Mouse (Mus musculus) liver, embryonic 11.5 days (tissue): ENCODE data around the gene Cnksr2. TPM values are rescaled to one million over a fixed set of nuclear protein-coding genes. Genes with fewer than 3 reads are reported as not detected.

ENCODE experiments used
- ATAC-seq: fragments of 200-750 bp; cut with Nextera tagmentation; replicated peaks from 2 replicates; pipeline ENCODE4 v1.8.0; 2017; ENCODE audit warnings: moderate number of reproducible peaks, mild to moderate bottlenecking, moderate TSS enrichment, moderate library complexity; ENCODE audit not compliant: low FRiP score
- DNase-seq: peaks from one replicate; pipeline ENCODE4 v3.0.0-alpha.2; 2017; ENCODE audit warnings: low spot score
- H3K27ac ChIP-seq: fragments of 300-500 bp; sonication (generic); 2 replicates; pipeline ENCODE4 v1.5.1; 2014; ENCODE audit warnings: mild to moderate bottlenecking, low read depth, low read length, control low read depth
- H3K27me3 ChIP-seq: fragments of 300-500 bp; sonication (generic); replicated peaks from 2 replicates; pipeline ENCODE4 v1.6.1; 2014; ENCODE audit warnings: low read length, mixed read lengths; ENCODE audit not compliant: control insufficient read depth, insufficient read depth
- H3K36me3 ChIP-seq: fragments of 300-500 bp; sonication (generic); 2 replicates; pipeline ENCODE4 v1.6.1; 2014; ENCODE audit warnings: mild to moderate bottlenecking, low read length, moderate library complexity, mixed read lengths; ENCODE audit not compliant: control insufficient read depth, insufficient read depth
- H3K4me1 ChIP-seq: fragments of 300-500 bp; sonication (generic); replicated peaks from 2 replicates; pipeline ENCODE4 v1.6.1; 2014; ENCODE audit warnings: low read length, mixed read lengths; ENCODE audit not compliant: control insufficient read depth, insufficient read depth
- H3K4me2 ChIP-seq: fragments of 300-500 bp; sonication (generic); 2 replicates; pipeline ENCODE4 v1.6.1; 2014; ENCODE audit warnings: mild to moderate bottlenecking, control low read depth, moderate library complexity
- H3K4me3 ChIP-seq: fragments of 300-500 bp; sonication (generic); 2 replicates; pipeline ENCODE4 v1.5.1; 2014; ENCODE audit warnings: low read depth, low read length, control low read depth
- H3K9ac ChIP-seq: fragments of 300-500 bp; sonication (generic); 2 replicates; pipeline ENCODE4 v1.6.1; 2014; ENCODE audit warnings: low read depth, low read length, control low read depth
- H3K9me3 ChIP-seq: fragments of 300-500 bp; sonication (generic); 2 replicates; pipeline ENCODE4 v1.6.1; 2016; ENCODE audit warnings: low read length, inconsistent platforms, mixed read lengths; ENCODE audit not compliant: control insufficient read depth
- WGBS: fragments of 180-500 bp; shearing (Covaris S2); extraction: QIAGEN DNeasy Blood & Tissue Kit; methylation state at CpG from one replicate; pipeline ENCODE4 v1.1.7; 2014; 5-methylcytosine and 5-hydroxymethylcytosine counted together
- polyA plus RNA-seq: library from polyadenylated mRNA; unstranded; fragments of >200 nt; fragmentation: Nextera tagmentation; extraction: Ambion mirVana; gene quantifications from 2 replicates; pipeline ENCODE4 v1.2.1, GENCODE M21; 2014

The Cnksr2 gene
- polyA plus RNA-seq, 1 experiment from 2014 or later, result 0.90 TPM

- Histone ChIP-seq H3K4me3 (no peak overlapping the region), H3K4me2 (no peak overlapping the region), H3K9ac (no peak overlapping the region), H3K36me3 (no peaks in the 10 kb centered on the region), H3K27me3 (no peaks in the 10 kb centered on the region), H3K27ac (no peak overlapping the region), H3K4me1 (no peaks in the 10 kb centered on the region), H3K9me3 (no peaks in the 10 kb centered on the region)
- WGBS, result 71% methylated on average over 3 of the region's 3 CpGs
- no peak for ATAC-seq
- no peak for DNase-seq
Observed at GRCm38 (mm10) chrX:157920093-157920492, 123.0 kb downstream of the Cnksr2 start.

DNA sequence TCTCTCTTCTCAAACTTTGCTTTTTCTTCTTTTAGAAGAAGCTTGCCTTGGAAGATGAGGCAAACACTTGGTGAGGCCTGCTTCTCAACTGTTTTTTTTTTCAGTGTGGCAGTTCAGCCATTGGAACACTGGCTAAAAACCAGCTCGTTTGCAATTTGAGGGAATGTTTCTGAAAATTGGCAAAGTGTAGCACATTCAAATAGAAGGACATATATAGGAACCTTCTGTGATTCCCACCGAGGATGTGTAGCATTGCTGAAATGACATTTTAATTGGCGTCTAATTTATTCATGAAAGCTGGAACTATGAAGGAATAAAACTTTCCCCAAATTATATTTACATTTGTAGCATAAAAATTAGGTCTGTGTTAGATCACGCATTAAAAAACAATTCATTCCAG is 213.1 kb downstream of the Cnksr2 start:
- Histone ChIP-seq H3K4me1 (no peaks in the 10 kb centered on the region), H3K27me3 (no peaks in the 10 kb centered on the region), H3K9me3 (no peaks in the 10 kb centered on the region), H3K4me3 (no peak overlapping the region), H3K36me3 (no peaks in the 10 kb centered on the region), H3K4me2 (no peak overlapping the region), H3K9ac (no peak overlapping the region), H3K27ac (no peak overlapping the region)
- no peak for DNase-seq
- no peak for ATAC-seq
- 73% methylated on average over 4 of the region's 4 CpGs for WGBS

DNA sequence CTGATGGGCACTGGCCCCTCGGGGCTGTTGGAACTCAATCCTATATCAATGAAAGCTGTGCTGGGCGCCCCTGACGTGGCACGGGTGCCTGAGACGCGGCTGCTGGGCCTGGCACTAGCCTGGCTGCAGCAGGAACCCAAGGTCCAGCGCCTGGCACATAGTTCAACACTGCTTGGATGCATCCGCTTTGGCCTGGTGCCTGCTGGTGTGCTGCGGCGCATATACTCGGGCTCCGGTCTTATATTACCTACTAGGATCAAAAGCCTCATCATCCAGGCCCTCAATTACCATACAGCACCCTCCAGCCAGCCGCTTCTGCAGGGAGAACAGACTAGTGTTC is 224.2 kb downstream of the Cnksr2 start:
- Histone ChIP-seq H3K4me1 (no peaks in the 10 kb centered on the region), H3K4me3 (no peak overlapping the region), H3K27me3 (peaks cover 8% of the 10 kb centered on the region), H3K27ac (no peak overlapping the region), H3K9me3 (no peaks in the 10 kb centered on the region), H3K9ac (no peak overlapping the region), H3K36me3 (no peaks in the 10 kb centered on the region), H3K4me2 (no peak overlapping the region)
- DNase-seq (no peak), ATAC-seq (no peak)
- whole genome bisulfite sequencing, result 78% methylated on average over 13 of the region's 13 CpGs

DNA sequence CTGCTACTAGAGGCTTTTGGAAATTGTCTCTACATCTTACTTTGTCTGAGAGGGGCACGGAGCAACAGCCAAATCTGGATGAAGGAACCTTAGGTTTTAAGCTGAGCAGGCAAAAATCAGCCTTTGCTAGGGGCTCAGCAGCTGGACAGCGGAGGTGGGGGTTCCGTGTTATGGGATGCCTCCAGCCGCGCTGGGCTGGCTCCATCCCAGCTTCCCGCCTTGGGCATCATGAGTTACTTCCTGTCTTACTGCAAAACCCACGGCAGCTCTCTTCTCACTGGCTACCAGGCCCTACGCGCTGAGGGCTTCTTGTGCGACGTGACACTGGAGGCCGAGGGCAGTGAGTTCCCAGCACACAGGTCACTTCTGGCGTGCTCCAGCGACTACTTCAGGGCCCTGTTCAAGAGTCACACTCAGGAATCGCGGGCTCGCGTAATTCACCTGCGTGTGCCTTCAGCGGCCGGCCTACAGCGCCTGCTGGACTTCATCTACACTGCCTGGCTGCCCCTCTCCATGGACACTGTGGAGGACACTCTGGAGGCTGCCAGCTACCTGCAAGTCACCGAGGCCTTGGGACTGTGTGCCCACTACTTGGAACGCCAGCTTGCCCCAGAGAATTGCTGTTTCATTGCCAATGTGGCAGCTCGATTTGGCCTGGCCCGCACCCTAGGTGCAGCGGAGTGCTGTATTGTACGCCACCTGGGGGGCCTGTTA is 224.7 kb downstream of the Cnksr2 start, which contains the start of gene Klhl34:
Gene Klhl34 (plus strand): TSS at position 229 of the 714 bp plus-strand sequence.
- H3K27ac ChIP-seq, result no peak within 1 kb of the TSS
- H3K36me3 ChIP-seq, result no peaks in the 10 kb centered on the region
- H3K4me3 ChIP-seq, result peak within 1 kb of the TSS; percentile 3; the same call in 1 of the 2 replicates
- no peaks in the 10 kb centered on the region for H3K9me3 ChIP-seq
- ATAC-seq (no peak; the same call in 1 of the 2 replicates), DNase-seq (peak; percentile 30)
- H3K27me3 ChIP-seq, result peaks cover 8% of the 10 kb centered on the region
- 40% methylated on average over 28 of the region's 28 CpGs for WGBS
- no peak within 1 kb of the TSS for H3K9ac ChIP-seq
- H3K4me1 ChIP-seq, result no peaks in the 10 kb centered on the region
- H3K4me2 ChIP-seq, result peak within 1 kb of the TSS; percentile 49

DNA sequence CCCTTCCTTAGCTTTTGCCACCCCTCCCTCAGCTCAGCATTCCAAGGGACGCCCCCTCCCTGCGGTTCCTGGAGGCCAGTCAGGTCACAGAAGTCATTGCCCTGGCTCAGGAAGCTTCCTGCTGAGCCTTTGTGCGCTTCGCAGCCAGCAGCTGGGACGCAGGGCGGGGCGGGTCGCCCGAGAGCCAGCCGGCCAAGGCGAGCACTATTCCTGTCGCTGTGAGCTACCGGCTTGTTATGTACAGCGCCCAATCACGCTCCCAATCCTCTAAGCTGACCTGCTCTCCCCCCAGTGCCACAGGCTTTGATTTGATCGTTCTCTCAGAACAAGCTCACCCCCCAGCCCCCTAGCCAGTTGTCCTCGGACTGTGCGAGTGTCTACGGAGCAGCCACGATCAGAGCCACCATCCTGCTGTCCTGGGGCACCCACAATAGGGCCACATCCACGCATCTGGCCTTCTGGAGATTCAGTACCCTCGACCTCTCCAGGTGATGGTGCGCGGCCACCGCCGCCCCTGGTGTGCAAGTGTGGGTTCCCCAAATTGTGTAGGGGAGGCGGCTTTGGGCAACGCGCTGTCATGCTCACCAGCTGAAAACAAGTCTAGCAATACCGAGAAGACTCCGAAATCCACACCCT is 225.4 kb downstream of the Cnksr2 start:
- H3K4me2 ChIP-seq, result peak overlapping the region; percentile 49
- 19% methylated on average over 31 of the region's 31 CpGs for WGBS
- H3K4me3 ChIP-seq, result peak overlapping the region; percentile 3; the same call in 1 of the 2 replicates
- H3K9me3 ChIP-seq, result no peaks in the 10 kb centered on the region
- no peaks in the 10 kb centered on the region for H3K36me3 ChIP-seq
- DNase-seq (peak; percentile 27), ATAC-seq (no peak; the same call in 1 of the 2 replicates)
- no peaks in the 10 kb centered on the region for H3K4me1 ChIP-seq
- no peak overlapping the region for H3K9ac ChIP-seq
- no peak overlapping the region for H3K27ac ChIP-seq
- H3K27me3 ChIP-seq, result peaks cover 8% of the 10 kb centered on the region

DNA sequence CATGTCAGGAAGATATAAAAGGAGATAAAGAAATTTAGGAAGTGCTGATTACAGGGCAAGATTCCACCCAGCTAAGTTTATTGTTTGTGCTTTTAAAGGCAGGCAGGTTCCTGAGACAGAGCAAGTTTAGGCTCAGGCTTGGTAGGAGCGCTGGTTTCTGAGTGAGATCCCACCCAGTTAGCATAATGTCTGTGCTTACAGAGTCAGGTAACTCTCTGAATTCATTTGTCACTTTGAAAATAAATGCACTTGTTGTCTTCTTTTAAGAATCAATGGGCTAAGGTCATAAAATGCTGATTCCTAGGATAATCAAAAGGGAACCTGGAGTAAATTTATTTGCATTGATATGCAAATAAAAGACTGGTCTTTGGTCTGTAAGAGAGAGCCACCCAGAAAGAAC is 233.4 kb downstream of the Cnksr2 start:
- no peak overlapping the region for H3K27ac ChIP-seq
- no peaks in the 10 kb centered on the region for H3K36me3 ChIP-seq
- DNase-seq, result no peak
- H3K4me1 ChIP-seq, result no peaks in the 10 kb centered on the region
- H3K27me3 ChIP-seq, result no peaks in the 10 kb centered on the region
- H3K4me3 ChIP-seq, result no peak overlapping the region
- no peaks in the 10 kb centered on the region for H3K9me3 ChIP-seq
- no peak for ATAC-seq
- 50% methylated on average over 1 of the region's 1 CpGs for WGBS
- no peak overlapping the region for H3K9ac ChIP-seq
- no peak overlapping the region for H3K4me2 ChIP-seq

DNA sequence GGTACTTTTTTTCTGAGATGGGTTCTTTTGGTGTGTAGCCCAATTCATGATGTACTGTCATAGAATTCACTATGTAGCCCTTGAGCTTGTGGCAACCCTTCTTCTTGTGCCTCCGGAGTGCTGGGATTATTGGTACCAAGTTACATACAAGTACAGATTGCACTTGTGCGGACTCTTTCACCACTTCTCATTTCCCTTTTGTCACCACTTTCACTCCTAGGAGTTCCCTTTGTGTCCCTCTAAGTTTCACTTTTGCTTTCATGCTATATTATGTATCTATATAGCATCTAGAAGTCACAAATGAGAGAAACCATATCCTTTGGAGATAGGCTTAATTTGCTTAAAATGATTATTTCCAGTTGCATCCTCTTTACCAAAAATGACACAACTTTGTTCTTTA is 241.4 kb downstream of the Cnksr2 start:
- ATAC-seq (no peak), DNase-seq (no peak)
- Histone ChIP-seq H3K9ac (no peak overlapping the region), H3K27ac (no peak overlapping the region), H3K36me3 (no peaks in the 10 kb centered on the region), H3K9me3 (no peaks in the 10 kb centered on the region), H3K27me3 (no peaks in the 10 kb centered on the region), H3K4me3 (no peak overlapping the region), H3K4me2 (no peak overlapping the region), H3K4me1 (no peaks in the 10 kb centered on the region)
- 80% methylated on average over 2 of the region's 2 CpGs for WGBS
